ENCODE assay signal across 29 mouse cellular contexts in the genomic region with DNA sequence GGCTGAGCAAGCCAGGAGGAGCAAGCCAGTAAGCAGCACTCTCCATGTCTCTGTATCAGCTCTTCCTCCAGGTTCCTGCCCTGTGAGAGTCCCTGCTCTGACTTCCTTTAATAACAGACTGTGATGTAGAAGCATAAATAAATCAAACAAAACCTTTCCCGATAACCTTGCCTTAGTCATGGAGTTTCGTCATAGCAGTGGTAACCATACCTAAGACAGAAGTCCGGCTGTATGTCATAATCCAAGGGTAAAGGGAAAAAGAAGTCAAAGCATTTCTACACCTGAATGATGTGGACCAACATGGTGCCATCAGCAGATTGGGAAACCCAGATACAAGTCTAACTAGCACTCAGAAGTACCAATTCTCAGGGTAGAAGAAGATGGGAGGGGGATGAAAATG. TPM values are rescaled to one million over a fixed set of nuclear protein-coding genes. Genes with fewer than 3 reads are reported as not detected.
DNase-seq lines count a peak whose midpoint lies in the region; ATAC-seq and TF ChIP-seq lines count a peak whose summit lies in the region.
"Had no signal": no experiment of that assay in that cellular context is flagged by ENCODE, and none has a peak within 500 bp of the region (broad histone marks: within the 10 kb centered on the region; RNA-seq: fewer than 3 reads in every experiment).

No protein-coding gene starts in this region.

- no peak overlapping the region for H3K4me2 ChIP-seq in midbrain, embryonic 11.5 days
- no peak overlapping the region for H3K4me2 ChIP-seq in midbrain, embryonic 14.5 days (ENCODE audit: low read length)
- no peak overlapping the region for H3K4me2 ChIP-seq in stomach, postnatal 0 days (replicated peaks; ENCODE audit: low read depth)
- H3K4me2 ChIP-seq: embryonic facial prominence, embryonic 13.5 days; embryonic facial prominence, embryonic 15.5 days; forebrain, embryonic 12.5 days had no signal

- TF ChIP-seq CTCF in stomach, postnatal 0 days (IDR thresholded peaks at IDR 0.05; ENCODE audit: low read depth): no peak

- H3K4me3 ChIP-seq in midbrain, embryonic 11.5 days (ENCODE audit: low read depth, low read length): no peak overlapping the region
- H3K4me3 ChIP-seq in midbrain, embryonic 14.5 days (replicated peaks; ENCODE audit: low read depth, low read length): no peak overlapping the region
- no peak overlapping the region for H3K4me3 ChIP-seq in stomach, postnatal 0 days (ENCODE audit: low read depth, low read length)
- H3K4me3 ChIP-seq: embryonic facial prominence, embryonic 13.5 days; embryonic facial prominence, embryonic 15.5 days; erythroblast, embryonic 14.5 days; forebrain, embryonic 10.5 days; forebrain, embryonic 12.5 days had no signal

- H3K9me3 ChIP-seq in midbrain, embryonic 11.5 days (ENCODE audit: control insufficient read depth, low read length): no peaks in the 10 kb centered on the region
- H3K9me3 ChIP-seq in midbrain, embryonic 14.5 days (ENCODE audit: control insufficient read depth, low read length): no peaks in the 10 kb centered on the region
- H3K9me3 ChIP-seq in stomach, postnatal 0 days (ENCODE audit: control insufficient read depth, low read length): no peaks in the 10 kb centered on the region
- H3K9me3 ChIP-seq: embryonic facial prominence, embryonic 13.5 days; embryonic facial prominence, embryonic 15.5 days; forebrain, embryonic 10.5 days; forebrain, embryonic 12.5 days; G1E had no signal

- H3K36me3 ChIP-seq in midbrain, embryonic 11.5 days (ENCODE audit: control insufficient read depth, insufficient read depth, low read length): peaks cover 9% of the 10 kb centered on the region
- peaks cover 56% of the 10 kb centered on the region for H3K36me3 ChIP-seq in midbrain, embryonic 14.5 days (ENCODE audit: control insufficient read depth, insufficient read depth, low read length)
- H3K36me3 ChIP-seq in stomach, postnatal 0 days (ENCODE audit: control insufficient read depth, insufficient read depth, low read length): peaks cover 10% of the 10 kb centered on the region; the same call in 1 of the 2 replicates

- no peak overlapping the region for H3K9ac ChIP-seq in midbrain, embryonic 11.5 days (ENCODE audit: low read length)
- no peak overlapping the region for H3K9ac ChIP-seq in midbrain, embryonic 14.5 days (replicated peaks; ENCODE audit: low read length)
- H3K9ac ChIP-seq in stomach, postnatal 0 days (ENCODE audit: low read length): no peak overlapping the region
- H3K9ac ChIP-seq: embryonic facial prominence, embryonic 13.5 days; embryonic facial prominence, embryonic 15.5 days; forebrain, embryonic 12.5 days had no signal

- DNase-seq in midbrain, embryonic 11.5 days (ENCODE audit: low spot score, missing footprints): peak; percentile 2
- no peak for DNase-seq in midbrain, embryonic 14.5 days
- no peak for DNase-seq in stomach, postnatal 0 days (ENCODE audit: low spot score)
- no peak for DNase-seq in embryo, embryonic 10.5 days (ENCODE audit: low spot score)
- DNase-seq in ovary, postnatal 10 days (ENCODE audit: low spot score): no peak
- DNase-seq: adrenal gland, adult 8-10 months; adrenal gland, postnatal 14 days; adrenal gland, postnatal 36 days; B cell, adult 2 months; cerebellum, adult 11-12 months; cerebellum, adult 2 months; cerebellum, adult 9-10 months; cerebellum, postnatal 10 days; cerebellum, postnatal 25 days; embryo, embryonic 11 days had no signal

- 95% methylated on average over 3 of the region's 3 CpGs for WGBS in midbrain, embryonic 11.5 days
- WGBS in midbrain, embryonic 14.5 days: 98% methylated on average over 3 of the region's 3 CpGs
- 77% methylated on average over 3 of the region's 3 CpGs for WGBS in stomach, postnatal 0 days

- no peak overlapping the region for H3K27ac ChIP-seq in midbrain, embryonic 11.5 days (ENCODE audit: low read depth, low read length)
- no peak overlapping the region for H3K27ac ChIP-seq in midbrain, embryonic 14.5 days (replicated peaks; ENCODE audit: low read depth, low read length)
- no peak overlapping the region for H3K27ac ChIP-seq in stomach, postnatal 0 days (replicated peaks)
- H3K27ac ChIP-seq: embryonic facial prominence, embryonic 13.5 days; embryonic facial prominence, embryonic 15.5 days; forebrain, embryonic 10.5 days; forebrain, embryonic 12.5 days had no signal

- no peak for TF ChIP-seq EP300 in stomach, postnatal 0 days (optimal IDR thresholded peaks at IDR 0.05)

- ATAC-seq in midbrain, embryonic 11.5 days (ENCODE audit: low FRiP score): no peak
- ATAC-seq in midbrain, embryonic 14.5 days (ENCODE audit: low FRiP score, low TSS enrichment): no peak
- peak; percentile 90 for ATAC-seq in megakaryocyte, adult 5-6 weeks (ENCODE audit: poor library complexity, severe bottlenecking)
- ATAC-seq in stomach, postnatal 0 days (ENCODE audit: low FRiP score, low TSS enrichment): peak; percentile 54; the same call in 1 of the 2 replicates
- ATAC-seq: activated CD4-positive, CD25-positive, alpha-beta regulatory T cell, adult 4 months; CD4-positive, CD25-positive, alpha-beta regulatory T cell, adult 4 months; forebrain, embryonic 14.5 days; forebrain, embryonic 16.5 days; Patski had no signal

- no peaks in the 10 kb centered on the region for H3K27me3 ChIP-seq in midbrain, embryonic 11.5 days (ENCODE audit: control insufficient read depth, insufficient read depth, low read length)
- H3K27me3 ChIP-seq in midbrain, embryonic 14.5 days (ENCODE audit: control insufficient read depth, insufficient read depth, low read length): no peaks in the 10 kb centered on the region
- no peaks in the 10 kb centered on the region for H3K27me3 ChIP-seq in stomach, postnatal 0 days (ENCODE audit: control insufficient read depth, insufficient read depth, low read length)
- H3K27me3 ChIP-seq: CH12.LX; embryonic facial prominence, embryonic 13.5 days; embryonic facial prominence, embryonic 15.5 days; forebrain, embryonic 12.5 days; Patski had no signal

- H3K4me1 ChIP-seq in midbrain, embryonic 11.5 days (ENCODE audit: control insufficient read depth, insufficient read depth, low read length): no peaks in the 10 kb centered on the region
- H3K4me1 ChIP-seq in midbrain, embryonic 14.5 days (ENCODE audit: control insufficient read depth, insufficient read depth, low read length): no peaks in the 10 kb centered on the region
- H3K4me1 ChIP-seq in stomach, postnatal 0 days (replicated peaks; ENCODE audit: control insufficient read depth, insufficient read depth): no peaks in the 10 kb centered on the region
- H3K4me1 ChIP-seq: embryonic facial prominence, embryonic 13.5 days; embryonic facial prominence, embryonic 15.5 days; forebrain, embryonic 10.5 days; forebrain, embryonic 12.5 days had no signal

RNA-seq across cellular contexts. Expression of a gene that starts 17.4 kb away (rescaled TPM):
- 9.5 and 9.9 TPM in 2 replicates for polyA plus RNA-seq in midbrain, embryonic 11.5 days (2014; fragmentation: Nextera tagmentation; extraction: Ambion mirVana)
- 3.6 and 6.6 TPM in 2 replicates for polyA plus RNA-seq in midbrain, embryonic 14.5 days (2014; fragmentation: Nextera tagmentation; extraction: Ambion mirVana)
- 8.3 and 8.4 TPM in 2 replicates for total RNA-seq in megakaryocyte, adult 5-6 weeks (2015)
- total RNA-seq in megakaryocyte, adult 5-6 weeks (2017): 3.8 TPM in 2 replicates
- polyA plus RNA-seq in stomach, postnatal 0 days (2015; fragmentation: Nextera tagmentation; extraction: Ambion mirVana): 28.1 and 30.4 TPM in 2 replicates

RNA-seq across cellular contexts. Expression of a gene that starts 28.0 kb away (rescaled TPM):
- polyA plus RNA-seq in midbrain, embryonic 11.5 days (2014; fragmentation: Nextera tagmentation; extraction: Ambion mirVana): 36.3 and 40.3 TPM in 2 replicates
- polyA plus RNA-seq in midbrain, embryonic 14.5 days (2014; fragmentation: Nextera tagmentation; extraction: Ambion mirVana): 34.4 and 40.1 TPM in 2 replicates
- total RNA-seq in megakaryocyte, adult 5-6 weeks (2015): 23.3 and 31.8 TPM in 2 replicates
- total RNA-seq in megakaryocyte, adult 5-6 weeks (2017): 27.9 and 30.4 TPM in 2 replicates
- 20.8 and 23.6 TPM in 2 replicates for polyA plus RNA-seq in stomach, postnatal 0 days (2015; fragmentation: Nextera tagmentation; extraction: Ambion mirVana)

RNA-seq across cellular contexts. Expression of a gene that starts 28.5 kb away (rescaled TPM):
- polyA plus RNA-seq in midbrain, embryonic 11.5 days (2014; fragmentation: Nextera tagmentation; extraction: Ambion mirVana): 268 and 275 TPM in 2 replicates
- 144 and 213 TPM in 2 replicates for polyA plus RNA-seq in midbrain, embryonic 14.5 days (2014; fragmentation: Nextera tagmentation; extraction: Ambion mirVana)
- total RNA-seq in megakaryocyte, adult 5-6 weeks (2015): 365 and 394 TPM in 2 replicates
- 404 and 425 TPM in 2 replicates for total RNA-seq in megakaryocyte, adult 5-6 weeks (2017)
- 98.9 and 99.4 TPM in 2 replicates for polyA plus RNA-seq in stomach, postnatal 0 days (2015; fragmentation: Nextera tagmentation; extraction: Ambion mirVana)

RNA-seq across cellular contexts. Expression of a gene that starts 47.6 kb away (rescaled TPM):
- polyA plus RNA-seq in midbrain, embryonic 11.5 days (2014; fragmentation: Nextera tagmentation; extraction: Ambion mirVana): 78.2 and 82.0 TPM in 2 replicates
- polyA plus RNA-seq in midbrain, embryonic 14.5 days (2014; fragmentation: Nextera tagmentation; extraction: Ambion mirVana): 30.9 and 40.2 TPM in 2 replicates
- total RNA-seq in megakaryocyte, adult 5-6 weeks (2015): 1.4 and 2.1 TPM in 2 replicates
- 2.9 and 3.7 TPM in 2 replicates for total RNA-seq in megakaryocyte, adult 5-6 weeks (2017)
- 126 and 130 TPM in 2 replicates for polyA plus RNA-seq in stomach, postnatal 0 days (2015; fragmentation: Nextera tagmentation; extraction: Ambion mirVana)

RNA-seq across cellular contexts. Expression of a gene that starts 54.2 kb away (rescaled TPM):
- not detected in 2 replicates for polyA plus RNA-seq in midbrain, embryonic 11.5 days (2014; fragmentation: Nextera tagmentation; extraction: Ambion mirVana)
- polyA plus RNA-seq in midbrain, embryonic 14.5 days (2014; fragmentation: Nextera tagmentation; extraction: Ambion mirVana): 0.05 TPM in 1 of 2 replicates, not detected in the other
- total RNA-seq in megakaryocyte, adult 5-6 weeks (2015): 0.16 TPM in 1 of 2 replicates, not detected in the other
- 0.04 TPM in 1 of 2 replicates, not detected in the other for total RNA-seq in megakaryocyte, adult 5-6 weeks (2017)
- 0.17 TPM in 1 of 2 replicates, not detected in the other for polyA plus RNA-seq in stomach, postnatal 0 days (2015; fragmentation: Nextera tagmentation; extraction: Ambion mirVana)
- polyA plus RNA-seq: embryonic facial prominence, embryonic 11.5 days; erythroblast, embryonic 14.5 days; forebrain, embryonic 10.5 days; G1E had no signal

Comparison
In these comparisons a context has a peak if more than half of its experiments do, and no peak if none do; other contexts are left out.
1. ATAC-seq: peak in megakaryocyte, adult 5-6 weeks (single experiment) and stomach, postnatal 0 days (single experiment); none in midbrain, embryonic 11.5 days (single experiment) and midbrain, embryonic 14.5 days (single experiment).